Mouse (Mus musculus) hindbrain, embryonic 16.5 days (tissue): Measurements from ENCODE around the gene Cpeb4. TPM values are rescaled to one million over a fixed set of nuclear protein-coding genes. Genes with fewer than 3 reads are reported as not detected.

Experiments used
- ATAC-seq: fragments of 200-750 bp; cut with Nextera tagmentation; 2 replicates; pipeline ENCODE4 v1.8.0; 2017; ENCODE audit warnings: moderate TSS enrichment, moderate library complexity
- H3K27ac ChIP-seq: fragments of 300-500 bp; sonication (generic); 2 replicates; pipeline ENCODE4 v1.5.1; 2014; ENCODE audit warnings: low read depth, mild to moderate bottlenecking, control low read depth, low read length, moderate library complexity
- H3K27me3 ChIP-seq: fragments of 300-500 bp; sonication (generic); replicated peaks from 2 replicates; pipeline ENCODE4 v1.6.1; 2014; ENCODE audit warnings: low read length; ENCODE audit not compliant: control insufficient read depth, insufficient read depth
- H3K36me3 ChIP-seq: fragments of 300-500 bp; sonication (generic); 2 replicates; pipeline ENCODE4 v1.6.1; 2014; ENCODE audit warnings: mild to moderate bottlenecking, low read length, moderate library complexity, mixed read lengths; ENCODE audit not compliant: control insufficient read depth, insufficient read depth
- H3K4me1 ChIP-seq: fragments of 300-500 bp; sonication (generic); 2 replicates; pipeline ENCODE4 v1.6.1; 2014; ENCODE audit warnings: low read depth, low read length; ENCODE audit not compliant: control insufficient read depth, insufficient read depth
- H3K4me2 ChIP-seq: fragments of 300-500 bp; sonication (generic); 2 replicates; pipeline ENCODE4 v1.6.1; 2014; ENCODE audit warnings: mild to moderate bottlenecking, low read length, control low read depth, moderate library complexity
- H3K4me3 ChIP-seq: fragments of 300-500 bp; sonication (generic); 2 replicates; pipeline ENCODE4 v1.5.1; 2014; ENCODE audit warnings: mild to moderate bottlenecking, low read length, control low read depth, moderate library complexity
- H3K9ac ChIP-seq: fragments of 300-500 bp; sonication (generic); 2 replicates; pipeline ENCODE4 v1.6.1; 2014; ENCODE audit warnings: low read depth, mild to moderate bottlenecking, control low read depth, low read length, moderate library complexity
- H3K9me3 ChIP-seq: fragments of 300-500 bp; sonication (generic); 2 replicates; pipeline ENCODE4 v1.6.1; 2014; ENCODE audit warnings: mild to moderate bottlenecking, low read length, moderate library complexity; ENCODE audit not compliant: control insufficient read depth
- WGBS: fragments of 180-500 bp; shearing (Covaris S2); extraction: QIAGEN DNeasy Blood & Tissue Kit; methylation state at CpG from one replicate; pipeline ENCODE4 v1.1.7; 2014; 5-methylcytosine and 5-hydroxymethylcytosine counted together
- polyA plus RNA-seq: library from polyadenylated mRNA; unstranded; fragments of >200 nt; fragmentation: Nextera tagmentation; extraction: Ambion mirVana; gene quantifications from 2 replicates; pipeline ENCODE4 v1.2.1, GENCODE M21; 2015

Cpeb4 gene
- polyA plus RNA-seq, 1 experiment from 2014 or later, result 14.5 TPM

DNA sequence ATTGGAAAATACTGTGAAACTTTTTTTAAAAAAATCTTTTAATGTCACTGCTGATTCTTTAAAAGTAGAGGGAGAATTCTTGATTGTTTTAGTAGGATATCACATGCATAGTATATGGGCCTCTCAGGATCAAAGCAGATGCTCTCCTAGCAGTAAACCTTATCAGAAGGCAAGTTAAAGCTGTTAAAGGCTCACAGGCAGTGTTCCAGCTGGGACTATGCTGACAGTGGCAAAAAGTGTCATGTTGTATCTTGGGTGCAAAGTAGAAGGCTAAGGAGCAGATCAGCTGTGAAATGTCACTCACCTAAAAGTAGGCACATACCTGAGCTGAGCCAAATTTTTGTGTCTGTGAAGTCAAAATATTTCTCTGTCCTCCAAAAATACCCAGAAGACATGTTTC lies 34.5 kb downstream of the Cpeb4 start:
- H3K4me3 ChIP-seq, result no peak overlapping the region
- no peaks in the 10 kb centered on the region for H3K9me3 ChIP-seq
- H3K9ac ChIP-seq, result no peak overlapping the region
- H3K4me1 ChIP-seq, result no peaks in the 10 kb centered on the region; the same call in none of the 2 replicates
- no peak for ATAC-seq
- no peaks in the 10 kb centered on the region for H3K27me3 ChIP-seq
- H3K4me2 ChIP-seq, result no peak overlapping the region
- no peak overlapping the region for H3K27ac ChIP-seq
- no peaks in the 10 kb centered on the region for H3K36me3 ChIP-seq

DNA sequence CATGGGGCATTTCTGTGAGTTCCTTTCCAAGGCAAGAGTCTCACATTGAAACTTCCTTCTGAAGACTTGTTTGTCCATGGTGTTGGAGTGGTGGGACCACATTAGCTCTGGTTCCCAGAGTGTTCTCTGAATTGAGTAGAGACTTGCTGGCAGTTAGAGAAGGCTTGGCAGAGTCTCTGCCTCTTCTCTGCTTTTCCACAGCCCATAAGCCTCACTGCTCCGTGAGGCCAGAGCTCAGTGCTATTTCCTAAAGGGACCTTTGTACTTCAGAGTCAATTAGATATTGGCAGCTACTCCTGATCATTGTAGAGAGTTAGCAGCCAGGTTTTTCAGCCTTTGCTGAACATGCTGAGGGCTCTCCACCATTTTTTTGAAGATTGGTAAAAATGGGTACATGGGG lies 35.6 kb downstream of the Cpeb4 start:
- Histone ChIP-seq H3K27ac (no peak overlapping the region), H3K4me3 (no peak overlapping the region)

DNA sequence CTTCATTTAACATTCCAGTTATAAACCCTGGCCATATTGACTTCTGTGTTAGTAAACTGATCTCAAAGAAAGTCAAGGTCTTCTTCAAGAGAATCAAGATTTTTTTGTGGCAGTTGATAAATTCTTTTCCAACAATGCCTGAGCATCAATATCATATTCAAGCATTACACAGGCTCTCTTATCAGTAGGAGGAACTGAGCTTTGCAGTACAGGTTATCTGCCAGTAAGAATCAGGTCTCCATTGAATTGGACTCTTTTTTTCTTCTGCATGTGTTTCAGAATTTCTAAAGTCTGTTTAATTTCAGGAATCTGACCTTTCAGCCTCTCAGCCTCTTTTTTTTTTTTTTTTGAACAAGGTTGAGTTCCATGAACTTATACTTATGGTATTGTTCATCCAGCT lies 40.9 kb downstream of the Cpeb4 start:
- no peaks in the 10 kb centered on the region for H3K9me3 ChIP-seq
- H3K4me3 ChIP-seq, result no peak overlapping the region
- no peaks in the 10 kb centered on the region for H3K27me3 ChIP-seq
- no peak overlapping the region for H3K9ac ChIP-seq
- no peak overlapping the region for H3K27ac ChIP-seq
- no peak overlapping the region for H3K4me2 ChIP-seq
- H3K4me1 ChIP-seq, result no peaks in the 10 kb centered on the region
- no peak for ATAC-seq
- H3K36me3 ChIP-seq, result no peaks in the 10 kb centered on the region

More for the DNA sequence above, 35.6 kb downstream of the Cpeb4 start:
- ATAC-seq, result peak; percentile 58; the same call in 1 of the 2 replicates
- Histone ChIP-seq H3K4me1 (no peaks in the 10 kb centered on the region; the same call in none of the 2 replicates), H3K9me3 (no peaks in the 10 kb centered on the region), H3K36me3 (no peaks in the 10 kb centered on the region), H3K4me2 (no peak overlapping the region), H3K27me3 (no peaks in the 10 kb centered on the region), H3K9ac (no peak overlapping the region)
- WGBS, result 40% methylated on average over 1 of the region's 1 CpGs

DNA sequence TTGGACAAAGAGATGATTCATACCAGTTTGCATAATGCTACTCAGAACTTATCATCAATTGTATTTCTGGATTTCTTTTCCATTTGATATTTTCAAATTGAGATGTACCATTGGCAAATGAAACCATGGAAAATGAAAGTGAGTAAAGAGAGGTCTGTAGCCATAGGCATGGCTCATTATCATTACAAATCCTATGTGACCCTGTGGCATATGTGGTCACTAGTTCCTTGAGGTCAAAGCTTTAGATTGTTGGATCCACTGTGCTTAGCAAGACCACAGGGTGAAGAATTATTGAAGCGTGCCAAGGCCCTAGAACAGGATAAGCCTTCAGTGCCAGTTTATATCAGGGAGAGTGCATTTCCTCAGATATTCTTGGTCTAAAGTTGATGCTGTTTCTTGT lies 45.8 kb downstream of the Cpeb4 start:
- WGBS, result 90% methylated on average over 1 of the region's 1 CpGs
- H3K4me2 ChIP-seq, result no peak overlapping the region
- no peak for ATAC-seq
- H3K9me3 ChIP-seq, result no peaks in the 10 kb centered on the region
- no peaks in the 10 kb centered on the region; the same call in none of the 2 replicates for H3K36me3 ChIP-seq
- H3K27me3 ChIP-seq, result no peaks in the 10 kb centered on the region
- H3K4me1 ChIP-seq, result no peaks in the 10 kb centered on the region
- H3K4me3 ChIP-seq, result no peak overlapping the region
- H3K9ac ChIP-seq, result no peak overlapping the region
- no peak overlapping the region for H3K27ac ChIP-seq

DNA sequence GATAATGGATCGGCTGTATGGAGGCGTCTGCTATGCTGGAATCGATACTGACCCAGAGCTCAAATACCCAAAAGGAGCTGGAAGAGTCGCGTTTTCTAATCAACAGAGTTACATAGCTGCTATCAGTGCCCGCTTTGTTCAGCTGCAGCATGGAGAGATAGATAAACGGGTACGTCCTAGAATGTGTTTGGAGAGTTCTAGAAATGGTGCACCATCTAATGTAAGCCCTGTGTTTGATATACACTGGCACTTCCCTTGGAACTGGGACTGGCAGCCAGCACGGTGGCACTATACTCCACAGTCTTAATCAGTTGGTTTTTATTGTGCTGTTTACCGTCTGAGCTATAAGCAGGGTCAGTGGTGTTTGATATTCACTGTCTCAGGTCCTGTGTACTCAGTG lies 58.0 kb downstream of the Cpeb4 start:
- no peak overlapping the region for H3K27ac ChIP-seq
- H3K36me3 ChIP-seq, result peaks cover 43% of the 10 kb centered on the region
- no peak for ATAC-seq
- no peaks in the 10 kb centered on the region for H3K9me3 ChIP-seq
- H3K4me3 ChIP-seq, result no peak overlapping the region
- H3K4me2 ChIP-seq, result no peak overlapping the region
- no peak overlapping the region for H3K9ac ChIP-seq
- 95% methylated on average over 10 of the region's 10 CpGs for WGBS
- H3K27me3 ChIP-seq, result no peaks in the 10 kb centered on the region
- H3K4me1 ChIP-seq, result no peaks in the 10 kb centered on the region

DNA sequence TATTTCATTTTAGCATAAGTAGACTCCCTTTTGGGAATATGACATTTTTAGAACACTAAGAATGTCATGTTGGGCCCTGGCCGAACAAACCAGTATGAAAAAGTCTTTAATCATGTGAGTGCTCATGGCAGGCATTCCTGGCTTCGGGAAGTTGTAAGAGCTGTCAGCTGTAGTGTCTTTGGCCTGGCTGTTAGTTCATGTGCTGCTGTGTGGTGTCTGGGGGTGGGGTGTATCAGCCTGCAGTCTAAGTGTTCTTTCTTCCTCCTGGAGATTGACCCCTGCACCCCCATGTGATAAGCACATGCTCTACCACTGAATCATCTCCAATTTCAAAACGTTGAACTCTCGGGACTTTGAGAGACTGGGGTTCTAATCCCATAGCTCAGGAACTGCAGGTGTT lies 63.6 kb downstream of the Cpeb4 start:
- Histone ChIP-seq H3K27me3 (no peaks in the 10 kb centered on the region), H3K4me3 (no peak overlapping the region), H3K4me2 (no peak overlapping the region), H3K9ac (no peak overlapping the region), H3K4me1 (peaks cover 2% of the 10 kb centered on the region), H3K9me3 (no peaks in the 10 kb centered on the region), H3K36me3 (peaks cover 22% of the 10 kb centered on the region), H3K27ac (no peak overlapping the region)
- ATAC-seq, result no peak
- 65% methylated on average over 4 of the region's 4 CpGs for WGBS

DNA sequence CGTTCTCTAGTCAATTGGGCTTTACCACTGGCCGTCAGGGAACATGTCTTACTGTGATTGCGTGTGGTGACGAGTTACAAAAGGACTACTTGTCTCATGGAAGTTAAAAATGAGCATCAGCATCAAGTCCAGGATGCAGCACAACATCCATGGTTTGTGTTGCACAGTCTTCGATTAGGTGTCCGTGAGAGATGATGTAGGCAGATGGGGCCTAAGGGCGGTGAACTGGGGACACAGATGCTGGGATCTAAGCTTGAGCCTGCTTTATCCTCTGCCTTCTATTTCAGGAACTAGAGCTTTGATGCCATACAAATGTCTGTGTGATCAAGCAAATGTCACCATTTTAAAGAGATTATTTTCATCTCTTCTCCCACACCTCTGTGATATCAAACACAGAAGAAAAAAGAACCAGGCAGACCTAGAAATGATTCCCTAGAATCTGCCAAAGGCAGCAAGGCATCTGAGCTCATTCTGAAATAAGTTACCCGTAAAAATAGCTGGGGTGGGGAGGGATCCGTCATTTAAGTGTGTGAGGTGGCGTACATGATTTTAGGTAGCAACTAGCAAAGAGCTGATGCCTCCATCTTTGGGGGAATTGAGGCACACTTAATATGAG lies 65.0 kb downstream of the Cpeb4 start:
- 92% methylated on average over 10 of the region's 10 CpGs for WGBS
- H3K9me3 ChIP-seq, result no peaks in the 10 kb centered on the region
- H3K4me2 ChIP-seq, result no peak overlapping the region
- H3K27me3 ChIP-seq, result no peaks in the 10 kb centered on the region
- ATAC-seq, result no peak
- peaks cover 14% of the 10 kb centered on the region for H3K4me1 ChIP-seq
- no peak overlapping the region for H3K27ac ChIP-seq
- no peak overlapping the region for H3K4me3 ChIP-seq
- H3K9ac ChIP-seq, result no peak overlapping the region
- peaks cover 11% of the 10 kb centered on the region for H3K36me3 ChIP-seq

DNA sequence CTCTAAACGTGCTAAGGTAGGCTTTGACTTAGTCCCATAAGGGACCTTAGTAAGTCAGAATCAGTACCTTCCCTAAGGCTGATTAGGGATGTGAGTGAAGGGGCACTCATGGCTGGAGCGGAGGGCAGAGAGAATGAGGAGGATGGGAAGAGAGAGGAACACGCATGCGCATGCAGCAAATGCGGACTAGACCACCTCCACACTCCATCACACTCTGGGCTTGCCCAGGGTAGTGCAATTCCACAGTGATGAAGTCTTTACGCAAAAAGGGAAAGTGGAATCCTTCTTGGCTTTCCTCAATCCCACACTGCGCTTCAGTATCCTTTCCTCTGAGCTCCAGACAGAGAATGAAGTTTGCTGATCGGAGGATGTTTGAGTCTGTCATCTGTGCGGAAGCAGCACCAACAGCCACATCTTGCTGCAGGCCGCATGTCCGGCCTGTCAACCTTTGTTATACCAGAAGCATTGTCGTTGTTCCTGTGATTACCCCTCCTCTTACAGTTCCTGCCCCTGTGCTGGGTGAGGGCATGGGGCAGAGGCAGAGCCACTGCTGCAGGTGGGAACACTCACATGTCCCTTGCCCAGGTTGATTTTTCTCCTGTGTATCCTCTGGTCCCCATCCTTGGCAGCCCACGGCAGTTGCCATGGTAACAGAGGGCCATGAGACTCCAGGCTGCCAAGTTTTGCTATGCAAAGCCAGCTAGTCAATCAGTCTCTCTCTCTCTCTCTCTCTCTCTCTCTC lies 69.1 kb downstream of the Cpeb4 start:
- Histone ChIP-seq H3K9me3 (no peaks in the 10 kb centered on the region), H3K27ac (peak overlapping the region; percentile 84), H3K36me3 (peaks cover 2% of the 10 kb centered on the region; the same call in 1 of the 2 replicates), H3K4me3 (no peak overlapping the region), H3K9ac (peak overlapping the region; percentile 42), H3K4me1 (peaks cover 14% of the 10 kb centered on the region), H3K4me2 (peak overlapping the region; percentile 43), H3K27me3 (no peaks in the 10 kb centered on the region)
- WGBS, result 47% methylated on average over 13 of the region's 13 CpGs
- peak; percentile 89 for ATAC-seq

DNA sequence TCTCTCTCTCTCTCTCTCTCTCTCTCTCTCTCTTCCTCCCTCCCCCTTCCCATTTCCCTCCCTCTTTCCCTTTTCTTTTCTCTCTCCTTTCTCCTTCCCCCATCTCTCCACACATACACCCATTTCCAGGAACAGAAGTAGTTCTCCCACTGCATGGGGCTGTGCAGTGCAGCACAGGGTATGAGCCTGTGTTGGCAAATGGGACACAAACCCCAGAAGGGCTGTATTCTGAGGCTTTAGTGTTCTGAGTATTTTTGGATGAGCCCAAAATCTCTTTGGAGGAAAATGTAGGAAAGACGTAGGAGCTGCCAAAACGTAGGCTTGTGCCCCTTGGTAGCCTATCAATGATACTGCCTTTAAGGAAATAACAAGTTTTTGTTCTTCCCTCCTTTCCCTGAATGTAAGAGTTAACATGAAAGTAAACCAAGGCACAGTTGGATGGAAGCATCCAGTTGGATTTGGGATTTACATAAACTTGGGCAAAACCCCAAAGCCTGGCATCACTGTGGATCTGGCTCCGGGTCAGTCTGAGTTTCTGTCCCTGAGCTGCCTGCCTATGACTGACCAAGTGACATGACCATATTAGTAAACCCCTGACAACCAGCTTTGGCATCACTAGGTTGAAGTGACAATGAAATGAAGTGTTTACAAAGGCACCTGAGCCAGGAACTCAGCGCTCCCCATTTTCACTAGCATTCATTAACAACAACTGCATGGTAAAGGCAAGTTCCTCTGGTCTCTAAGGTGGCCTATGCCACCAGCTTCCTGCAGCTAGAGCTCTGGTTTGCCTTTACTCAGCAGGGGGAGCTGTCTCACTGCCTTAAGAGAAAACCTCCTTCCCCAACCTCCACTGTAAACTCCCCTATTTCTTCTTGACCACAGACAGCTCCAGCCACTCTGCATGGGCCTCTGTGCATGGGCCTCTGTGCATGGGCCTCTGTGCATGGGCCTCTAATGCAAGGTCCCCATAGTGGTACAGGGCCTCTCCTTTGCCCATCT lies 69.9 kb downstream of the Cpeb4 start:
- 61% methylated on average over 4 of the region's 4 CpGs for WGBS
- Histone ChIP-seq H3K36me3 (no peaks in the 10 kb centered on the region), H3K27me3 (no peaks in the 10 kb centered on the region), H3K4me2 (no peak overlapping the region), H3K27ac (peak overlapping the region; percentile 84), H3K9me3 (no peaks in the 10 kb centered on the region), H3K4me3 (no peak overlapping the region), H3K4me1 (peaks cover 14% of the 10 kb centered on the region), H3K9ac (no peak overlapping the region)
- peak; percentile 63 for ATAC-seq
